Comparison of ENCODE assay signal across 21 mouse cellular contexts in genomic region chr12:103823826-103824225, GRCm38 (mm10). TPM values are rescaled to one million over a fixed set of nuclear protein-coding genes. Genes with fewer than 3 reads are reported as not detected.
A peak's percentile ranks its signal among the peaks of the same experiment; 100 is the strongest.
DNase-seq lines count a peak whose midpoint lies in the region.
"Had no signal": no experiment of that assay in that cellular context is flagged by ENCODE, and none has a peak within 500 bp of the region (broad histone marks: within the 10 kb centered on the region; RNA-seq: fewer than 3 reads in every experiment).

No protein-coding gene starts in this region.

- DNase-seq in adrenal gland, adult 2 months = peak; percentile 81
- peak; percentile 24 for DNase-seq in adrenal gland, postnatal 25 days
- DNase-seq in heart, adult 11 months = peak; percentile 81
- DNase-seq in lung, adult 18-20 months = peak; percentile 39 to 47
- peak; percentile 16 for DNase-seq in lung, postnatal 25 days (ENCODE audit: low spot score)
- DNase-seq in ovary, postnatal 36 days (ENCODE audit: low spot score) = peak; percentile 24

RNA-seq across cellular contexts. Expression of gene Serpina1b, which starts 6.3 kb away (rescaled TPM):
- 10 to 100 TPM in 1 of 2 experiments, 1 to 10 TPM in 1; 1.3 to 29.8 TPM for total RNA-seq in adrenal gland, adult 2 months (2021)
- 1.9 and 6.7 TPM in 2 replicates for polyA plus RNA-seq in adrenal gland, adult 2 months (2012; rRNA removed)
- total RNA-seq in adrenal gland, postnatal 25 days (2021) = 0.24 and 60.8 TPM in 2 replicates
- total RNA-seq: common myeloid progenitor, adult 5-6 weeks; MEL had no signal
- polyA plus RNA-seq: C2C12; erythroblast, embryonic 14.5 days; forebrain, embryonic 14.5 days; heart, embryonic 14.5 days; hindbrain, embryonic 12.5 days; hindbrain, embryonic 16.5 days; inflammation-experienced regulatory T-cells, adult 6 months had no signal

RNA-seq across cellular contexts. Expression of gene Serpina1a, which starts 39.5 kb away (rescaled TPM):
- 1 to 10 TPM; 1.8 to 9.7 TPM for total RNA-seq in adrenal gland, adult 2 months (2021)
- polyA plus RNA-seq in adrenal gland, adult 2 months (2012; rRNA removed) = 1.8 and 5.5 TPM in 2 replicates
- total RNA-seq in adrenal gland, postnatal 25 days (2021) = 0.46 and 28.4 TPM in 2 replicates
- total RNA-seq: common myeloid progenitor, adult 5-6 weeks; gastrocnemius, postnatal 36 days; heart, adult 18-20 months; heart, postnatal 10 days; MEL had no signal
- polyA plus RNA-seq: C2C12; embryonic facial prominence, embryonic 11.5 days; embryonic facial prominence, embryonic 15.5 days; forebrain, embryonic 10.5 days; forebrain, embryonic 14.5 days; hindbrain, embryonic 12.5 days; hindbrain, embryonic 16.5 days; inflammation-experienced regulatory T-cells, adult 6 months had no signal

RNA-seq across cellular contexts. Expression of gene Serpina1d, which starts 50.4 kb away (rescaled TPM):
- total RNA-seq in adrenal gland, adult 2 months (2021) = 10 to 100 TPM in 1 of 2 experiments, under 1 TPM in 1; 0.28 to 12.3 TPM
- 1.8 TPM in 1 of 2 replicates, not detected in the other for polyA plus RNA-seq in adrenal gland, adult 2 months (2012; rRNA removed)
- 0.24 and 34.4 TPM in 2 replicates for total RNA-seq in adrenal gland, postnatal 25 days (2021)
- total RNA-seq: common myeloid progenitor, adult 5-6 weeks; MEL had no signal
- polyA plus RNA-seq: embryonic facial prominence, embryonic 11.5 days; embryonic facial prominence, embryonic 15.5 days; erythroblast, embryonic 14.5 days; forebrain, embryonic 10.5 days; forebrain, embryonic 14.5 days; heart, embryonic 14.5 days; hindbrain, embryonic 12.5 days; hindbrain, embryonic 16.5 days; inflammation-experienced regulatory T-cells, adult 6 months had no signal

Comparison
In these comparisons a context has a peak if more than half of its experiments do, and no peak if none do; other contexts are left out.
1. Peak in every context shown above with its lines: DNase-seq.
2. DNase-seq: peak in every context shown above with its lines; median percentile 81 in adrenal gland, adult 2 months; 81 in heart, adult 11 months; 43 in lung, adult 18-20 months; 24 in adrenal gland, postnatal 25 days; 24 in ovary, postnatal 36 days; 16 in lung, postnatal 25 days.